Mouse (Mus musculus) brain, embryonic 14.5 days (tissue): ENCODE data around the gene Epyc.

ENCODE experiments used
- CTCF ChIP-seq: fragments of 200-500 bp; IDR thresholded peaks from 2 replicates; pipeline ENCODE4 v1.5.1; 2012; ENCODE audit warnings: inconsistent platforms, mild to moderate bottlenecking, moderate library complexity, borderline replicate concordance; ENCODE audit not compliant: insufficient read depth, insufficient read length; ENCODE audit errors: extremely low read depth
- POLR2A ChIP-seq: fragments of 200-500 bp; IDR thresholded peaks from 2 replicates; pipeline ENCODE4 v1.6.1; 2012; ENCODE audit warnings: mild to moderate bottlenecking, inconsistent platforms, borderline replicate concordance; ENCODE audit not compliant: poor library complexity, insufficient read depth, insufficient read length, severe bottlenecking; ENCODE audit errors: extremely low read depth

DNA sequence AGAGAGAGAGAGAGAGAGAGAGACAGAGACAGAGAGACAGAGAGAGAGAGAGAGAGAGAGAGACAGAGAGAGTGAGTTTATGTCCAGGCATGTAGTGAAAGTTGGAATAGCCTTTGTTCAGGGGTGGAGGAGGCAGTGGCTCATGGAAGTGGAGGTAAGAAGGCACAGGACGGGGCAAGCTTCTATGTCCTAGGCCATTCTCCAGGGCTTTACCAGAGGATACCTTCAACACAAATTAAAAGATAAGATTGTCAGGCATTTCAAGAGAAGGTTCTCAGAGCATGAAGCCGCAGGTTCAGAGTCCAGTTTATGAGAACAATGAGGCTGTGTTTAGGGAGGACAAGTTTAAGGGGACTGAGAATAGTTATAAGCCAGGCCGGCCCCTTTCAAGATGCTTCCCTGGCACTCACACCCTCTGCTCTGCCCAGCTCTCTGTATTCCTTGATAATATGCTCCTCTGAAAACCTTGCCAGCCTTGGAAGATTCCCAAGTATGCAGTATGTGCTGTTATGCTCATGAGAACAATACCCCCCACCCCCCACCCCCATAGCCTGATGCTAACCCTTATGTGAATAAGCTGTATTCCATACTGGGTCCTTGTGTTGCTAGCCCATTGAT, 71.5 kb downstream of the Epyc start:
- no peak for TF ChIP-seq POLR2A
- TF ChIP-seq CTCF: no peak
